Mouse (Mus musculus): Measurements from ENCODE around the gene Ldlrap1. TPM values are rescaled to one million over a fixed set of nuclear protein-coding genes. Genes with fewer than 3 reads are reported as not detected.
A peak's percentile ranks its signal among the peaks of the same experiment; 100 is the strongest.

The Ldlrap1 gene
- polyA plus RNA-seq (2012; rRNA removed), result 25.3 and 26.0 TPM in 2 replicates

DNA sequence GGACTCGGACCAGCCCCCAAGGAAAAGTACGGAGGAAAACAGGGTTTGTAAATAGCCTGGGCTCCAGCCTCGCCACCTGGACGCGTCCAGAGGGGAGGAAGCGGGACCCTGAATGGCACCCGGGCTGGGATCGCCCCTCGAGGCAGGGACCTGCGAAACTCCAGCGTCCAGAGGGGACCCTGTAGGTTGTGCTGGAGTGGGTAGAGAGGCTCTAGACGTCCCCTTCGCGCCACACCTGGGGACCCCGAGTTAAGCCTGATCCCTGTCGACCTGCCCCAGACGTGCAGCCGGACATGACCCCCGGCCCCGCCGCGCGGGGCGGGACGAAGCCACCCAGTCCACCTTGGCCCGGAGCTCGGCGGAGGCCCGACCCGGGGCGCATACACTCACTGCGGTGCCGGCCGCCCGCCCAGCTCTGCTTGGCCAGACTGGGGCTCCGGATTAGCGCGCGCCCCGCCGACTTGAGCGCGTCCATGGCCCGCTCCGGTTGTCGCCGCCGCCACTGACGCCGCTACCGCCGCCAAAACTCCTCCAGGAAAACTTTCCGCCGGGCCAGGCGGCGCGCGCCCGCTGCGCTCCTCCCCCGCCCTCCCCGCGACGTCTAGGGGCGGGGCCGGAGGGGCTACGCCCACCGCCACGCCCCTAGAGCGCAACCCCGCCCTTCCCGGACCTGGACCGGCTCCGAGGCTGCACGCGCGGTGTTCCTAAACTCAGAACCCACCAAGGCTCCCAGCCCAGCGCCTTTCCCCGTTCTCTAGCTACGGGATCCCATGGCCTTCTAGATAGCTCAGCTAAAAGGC, at the start of gene Ldlrap1:
Gene Ldlrap1 (minus strand): TSS at position 599 of the 800 bp plus-strand sequence.
- no peak within 1 kb of the TSS for H3K27ac ChIP-seq (ENCODE audit: control insufficient read depth, insufficient read depth, low read length)
- peaks cover 39% of the 10 kb centered on the region for H3K4me1 ChIP-seq (replicated peaks; ENCODE audit: control insufficient read depth, insufficient read depth, low read length)
- H3K4me3 ChIP-seq (ENCODE audit: control insufficient read depth, insufficient read depth, low read length), result peak within 1 kb of the TSS; percentile 61
- peak; percentile 75 for DNase-seq
- under 1% methylated on average over 79 of the region's 80 CpGs for WGBS
- TF ChIP-seq POLR2A (IDR thresholded peaks at IDR 0.05; ENCODE audit: control insufficient read depth, extremely low read depth, insufficient read depth, low read length, poor library complexity) (0 out of 2 replicates have a peak, but pooled peaks have one; percentile 36), CTCF (IDR thresholded peaks at IDR 0.05; ENCODE audit: borderline replicate concordance, control insufficient read depth, extremely low read depth, insufficient read depth, low read length, poor library complexity) (0 out of 2 replicates have a peak, but pooled peaks have one; percentile 30)
- H3K36me3 ChIP-seq (ENCODE audit: control insufficient read depth, insufficient read depth, low read length), result no peaks in the 10 kb centered on the region
- no peaks in the 10 kb centered on the region; the same call in 1 of the 2 replicates for H3K27me3 ChIP-seq (ENCODE audit: control insufficient read depth, insufficient read depth, low read length)

GRCm38 (mm10) chr4:134814229-134814571, 46.4 kb upstream of the Ldlrap1 start:
- Histone ChIP-seq H3K27me3 (ENCODE audit: control insufficient read depth, insufficient read depth, low read length) (no peaks in the 10 kb centered on the region), H3K36me3 (ENCODE audit: control insufficient read depth, insufficient read depth, low read length) (peaks cover 30% of the 10 kb centered on the region), H3K4me1 (replicated peaks; ENCODE audit: control insufficient read depth, insufficient read depth, low read length) (no peaks in the 10 kb centered on the region), H3K27ac (ENCODE audit: control insufficient read depth, insufficient read depth, low read length) (no peak overlapping the region), H3K4me3 (ENCODE audit: control insufficient read depth, insufficient read depth, low read length) (no peak overlapping the region)
- no peak for TF ChIP-seq POLR2A (IDR thresholded peaks at IDR 0.05; ENCODE audit: control insufficient read depth, extremely low read depth, insufficient read depth, low read length, poor library complexity)
- no peak for TF ChIP-seq CTCF (IDR thresholded peaks at IDR 0.05; ENCODE audit: borderline replicate concordance, control insufficient read depth, extremely low read depth, insufficient read depth, low read length, poor library complexity)
- WGBS, result 96% methylated on average over 4 of the region's 4 CpGs
- DNase-seq, result no peak

GRCm38 (mm10) chr4:134813406-134814228, 45.8 kb upstream of the Ldlrap1 start:
- H3K36me3 ChIP-seq (ENCODE audit: control insufficient read depth, insufficient read depth, low read length), result peaks cover 36% of the 10 kb centered on the region
- no peak overlapping the region for H3K27ac ChIP-seq (ENCODE audit: control insufficient read depth, insufficient read depth, low read length)
- DNase-seq, result no peak
- H3K27me3 ChIP-seq (ENCODE audit: control insufficient read depth, insufficient read depth, low read length), result no peaks in the 10 kb centered on the region
- TF ChIP-seq CTCF (IDR thresholded peaks at IDR 0.05; ENCODE audit: borderline replicate concordance, control insufficient read depth, extremely low read depth, insufficient read depth, low read length, poor library complexity), result no peak
- no peak overlapping the region for H3K4me3 ChIP-seq (ENCODE audit: control insufficient read depth, insufficient read depth, low read length)
- 92% methylated on average over 17 of the region's 17 CpGs for WGBS
- H3K4me1 ChIP-seq (replicated peaks; ENCODE audit: control insufficient read depth, insufficient read depth, low read length), result no peaks in the 10 kb centered on the region

- Histone ChIP-seq H3K4me1 (replicated peaks; ENCODE audit: control insufficient read depth, insufficient read depth, low read length) (no peaks in the 10 kb centered on the region), H3K27ac (ENCODE audit: control insufficient read depth, insufficient read depth, low read length) (no peak overlapping the region), H3K27me3 (ENCODE audit: control insufficient read depth, insufficient read depth, low read length) (no peaks in the 10 kb centered on the region), H3K36me3 (ENCODE audit: control insufficient read depth, insufficient read depth, low read length) (peaks cover 65% of the 10 kb centered on the region), H3K4me3 (ENCODE audit: control insufficient read depth, insufficient read depth, low read length) (no peak overlapping the region)
- 74% methylated on average over 5 of the region's 5 CpGs for WGBS
- TF ChIP-seq POLR2A (IDR thresholded peaks at IDR 0.05; ENCODE audit: control insufficient read depth, extremely low read depth, insufficient read depth, low read length, poor library complexity) (no peak), CTCF (IDR thresholded peaks at IDR 0.05; ENCODE audit: borderline replicate concordance, control insufficient read depth, extremely low read depth, insufficient read depth, low read length, poor library complexity) (no peak)
- no peak for DNase-seq
Observed at GRCm38 (mm10) chr4:134804765-134805164, 36.9 kb upstream of the Ldlrap1 start.

- TF ChIP-seq CTCF (IDR thresholded peaks at IDR 0.05; ENCODE audit: borderline replicate concordance, control insufficient read depth, extremely low read depth, insufficient read depth, low read length, poor library complexity) (no peak), POLR2A (IDR thresholded peaks at IDR 0.05; ENCODE audit: control insufficient read depth, extremely low read depth, insufficient read depth, low read length, poor library complexity) (no peak)
- 93% methylated on average over 3 of the region's 3 CpGs for WGBS
- no peak overlapping the region for H3K27ac ChIP-seq (ENCODE audit: control insufficient read depth, insufficient read depth, low read length)
- H3K36me3 ChIP-seq (ENCODE audit: control insufficient read depth, insufficient read depth, low read length), result peaks cover 47% of the 10 kb centered on the region
- H3K4me1 ChIP-seq (replicated peaks; ENCODE audit: control insufficient read depth, insufficient read depth, low read length), result no peaks in the 10 kb centered on the region
- no peak overlapping the region for H3K4me3 ChIP-seq (ENCODE audit: control insufficient read depth, insufficient read depth, low read length)
- no peaks in the 10 kb centered on the region for H3K27me3 ChIP-seq (ENCODE audit: control insufficient read depth, insufficient read depth, low read length)
- no peak for DNase-seq
Observed at GRCm38 (mm10) chr4:134802765-134803164, 34.9 kb upstream of the Ldlrap1 start.

GRCm38 (mm10) chr4:134802155-134802554, 34.3 kb upstream of the Ldlrap1 start:
- Histone ChIP-seq H3K36me3 (ENCODE audit: control insufficient read depth, insufficient read depth, low read length) (peaks cover 42% of the 10 kb centered on the region), H3K4me3 (ENCODE audit: control insufficient read depth, insufficient read depth, low read length) (no peak overlapping the region), H3K27ac (ENCODE audit: control insufficient read depth, insufficient read depth, low read length) (no peak overlapping the region), H3K4me1 (replicated peaks; ENCODE audit: control insufficient read depth, insufficient read depth, low read length) (peaks cover 6% of the 10 kb centered on the region), H3K27me3 (ENCODE audit: control insufficient read depth, insufficient read depth, low read length) (no peaks in the 10 kb centered on the region)
- no peak for DNase-seq
- TF ChIP-seq CTCF (IDR thresholded peaks at IDR 0.05; ENCODE audit: borderline replicate concordance, control insufficient read depth, extremely low read depth, insufficient read depth, low read length, poor library complexity) (no peak), POLR2A (IDR thresholded peaks at IDR 0.05; ENCODE audit: control insufficient read depth, extremely low read depth, insufficient read depth, low read length, poor library complexity) (no peak)
- WGBS, result 94% methylated on average over 10 of the region's 10 CpGs
